Mouse (Mus musculus) erythroblast, adult 5-6 weeks (primary cell): Measurements from ENCODE around the gene Col1a1. TPM values are rescaled to one million over a fixed set of nuclear protein-coding genes. Genes with fewer than 3 reads are reported as not detected.
A peak's percentile ranks its signal among the peaks of the same experiment; 100 is the strongest.

ENCODE experiments used
- ATAC-seq: replicated peaks from 2 replicates; pipeline ENCODE4 v1.8.0; 2016; ENCODE audit warnings: moderate number of reproducible peaks, mild to moderate bottlenecking, moderate TSS enrichment, inconsistent platforms; ENCODE audit not compliant: poor library complexity, low FRiP score, severe bottlenecking
- total RNA-seq, 2 experiments: library from RNA; stranded (forward) in 1 of 2; stranded (reverse) in 1 of 2; fragments of 150-400 nt in 1 of 2; fragments of 200-764, 138-1000 nt in 1 of 2; gene quantifications; 2 replicates each; pipeline versions ENCODE4 v1.2.3 to v1.2.4; 2015 to 2017; ENCODE audit warnings: low replicate concordance in 2 of 2

Col1a1 gene
- total RNA-seq, 2 experiments from 2014 or later: 0.68 TPM; not detected in 1

DNA sequence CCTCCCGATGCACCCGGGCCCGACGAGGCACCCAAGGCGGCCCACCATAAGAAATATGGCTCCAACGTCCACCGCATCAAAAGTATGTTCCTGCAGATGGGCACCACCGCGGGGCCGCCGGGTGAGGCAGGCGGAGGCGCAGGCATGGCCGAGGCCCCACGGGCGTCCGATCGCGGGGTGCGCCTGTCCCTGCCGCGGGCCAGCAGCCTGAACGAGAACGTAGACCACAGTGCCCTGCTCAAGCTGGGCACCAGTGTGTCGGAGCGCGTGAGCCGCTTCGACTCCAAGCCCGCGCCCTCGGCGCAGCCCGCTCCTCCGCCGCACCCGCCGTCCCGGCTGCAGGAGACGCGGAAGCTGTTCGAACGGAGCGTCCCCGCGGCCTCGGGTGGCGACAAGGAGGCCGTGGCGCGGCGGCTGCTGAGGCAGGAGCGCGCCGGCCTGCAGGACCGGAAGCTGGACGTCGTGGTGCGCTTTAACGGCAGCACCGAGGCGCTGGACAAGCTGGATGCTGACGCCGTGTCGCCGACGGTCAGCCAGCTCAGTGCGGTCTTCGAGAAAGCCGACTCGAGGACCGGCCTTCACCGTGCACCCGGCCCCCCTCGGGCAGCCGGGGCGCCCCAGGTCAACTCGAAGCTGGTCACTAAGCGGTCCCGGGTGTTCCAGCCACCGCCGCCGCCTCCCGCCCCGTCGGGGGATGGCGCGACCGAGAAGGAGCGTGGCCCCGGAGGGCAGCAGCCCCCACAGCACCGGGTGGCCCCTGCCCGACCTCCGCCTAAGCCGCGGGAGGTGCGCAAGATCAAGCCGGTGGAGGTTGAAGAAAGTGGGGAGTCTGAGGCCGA lies 55.8 kb downstream of the Col1a1 start:
- ATAC-seq: 0 out of 2 replicates have a peak, but pooled peaks have one; percentile 1

DNA sequence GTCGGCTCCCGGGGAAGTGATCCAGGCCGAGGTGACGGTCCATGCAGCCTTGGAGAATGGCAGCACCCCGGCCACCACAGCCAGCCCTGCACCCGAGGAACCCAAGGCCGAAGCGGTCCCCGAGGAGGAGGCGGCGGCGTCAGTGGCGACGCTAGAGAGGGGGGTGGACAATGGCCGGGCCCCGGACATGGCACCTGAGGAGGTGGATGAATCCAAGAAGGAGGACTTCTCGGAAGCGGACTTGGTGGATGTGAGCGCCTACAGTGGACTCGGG lies 56.4 kb downstream of the Col1a1 start:
- ATAC-seq: no peak

DNA sequence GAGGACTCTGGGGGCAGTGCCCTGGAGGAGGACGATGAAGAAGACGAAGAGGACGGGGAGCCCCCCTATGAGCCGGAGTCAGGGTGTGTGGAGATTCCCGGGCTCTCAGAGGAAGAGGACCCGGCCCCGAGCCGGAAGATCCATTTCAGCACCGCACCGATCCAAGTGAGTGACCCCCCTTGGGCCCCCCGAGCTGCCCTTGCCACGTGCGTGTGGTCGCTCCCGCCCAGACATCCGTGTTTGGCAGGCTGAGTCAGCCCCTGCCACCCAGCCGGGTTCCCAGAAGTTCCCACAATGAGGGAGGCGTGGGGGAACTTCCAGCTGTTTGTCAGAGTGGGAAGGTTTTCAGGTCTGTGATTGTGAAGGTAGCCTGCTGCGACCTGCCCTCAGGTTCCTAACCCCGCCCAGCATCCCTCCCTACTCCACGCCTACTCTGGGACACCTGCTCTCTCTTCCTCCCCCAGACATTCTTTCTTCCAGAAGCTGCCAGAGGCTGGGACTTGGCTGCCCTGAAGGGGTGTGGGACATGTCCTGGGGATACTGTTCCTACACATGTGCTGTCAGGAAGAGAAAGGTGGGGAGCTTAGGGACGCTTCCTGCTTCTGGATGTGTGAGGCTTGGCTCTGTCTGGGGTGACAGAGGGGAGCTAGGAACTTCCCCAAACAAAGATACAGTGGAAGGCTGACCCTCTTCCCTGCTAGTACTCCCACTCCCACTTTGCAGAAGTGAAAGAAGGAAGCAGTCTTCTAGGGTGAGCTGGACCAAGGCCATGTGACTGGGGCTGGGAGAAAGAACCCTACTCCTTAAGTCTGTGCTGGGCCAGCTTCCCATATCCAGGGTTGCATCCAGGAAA lies 57.0 kb downstream of the Col1a1 start:
- peak; percentile 24 for ATAC-seq

DNA sequence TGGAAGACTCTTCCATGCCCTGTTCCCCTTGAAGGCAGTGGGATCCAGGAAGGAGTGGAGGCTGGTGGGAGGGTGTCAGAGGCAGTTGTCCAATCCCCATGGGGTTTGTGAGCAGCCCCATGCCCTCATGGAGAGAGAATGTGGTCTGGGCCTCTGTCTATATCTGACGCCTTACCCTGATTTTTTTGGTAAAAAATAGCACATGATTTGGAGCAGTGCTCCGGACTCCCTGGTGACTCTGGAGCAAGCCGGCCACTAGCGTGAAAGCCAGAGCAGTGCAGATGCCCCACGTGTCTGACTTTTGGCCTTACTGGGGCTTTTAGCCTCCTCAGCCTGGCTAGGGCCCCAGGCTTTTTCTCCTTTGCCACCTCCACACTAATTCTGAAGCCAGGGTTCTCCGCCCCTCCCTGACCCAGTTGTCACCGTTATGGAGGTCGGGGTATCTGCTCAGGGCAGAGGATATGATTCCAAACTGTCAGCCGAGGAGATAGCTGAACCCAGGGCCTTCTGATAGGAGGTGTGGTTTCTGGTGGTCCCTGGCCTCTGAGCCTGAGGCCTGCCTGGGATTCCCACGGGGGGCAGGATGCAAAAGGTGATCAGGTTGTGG lies 58.3 kb downstream of the Col1a1 start:
- ATAC-seq: no peak

DNA sequence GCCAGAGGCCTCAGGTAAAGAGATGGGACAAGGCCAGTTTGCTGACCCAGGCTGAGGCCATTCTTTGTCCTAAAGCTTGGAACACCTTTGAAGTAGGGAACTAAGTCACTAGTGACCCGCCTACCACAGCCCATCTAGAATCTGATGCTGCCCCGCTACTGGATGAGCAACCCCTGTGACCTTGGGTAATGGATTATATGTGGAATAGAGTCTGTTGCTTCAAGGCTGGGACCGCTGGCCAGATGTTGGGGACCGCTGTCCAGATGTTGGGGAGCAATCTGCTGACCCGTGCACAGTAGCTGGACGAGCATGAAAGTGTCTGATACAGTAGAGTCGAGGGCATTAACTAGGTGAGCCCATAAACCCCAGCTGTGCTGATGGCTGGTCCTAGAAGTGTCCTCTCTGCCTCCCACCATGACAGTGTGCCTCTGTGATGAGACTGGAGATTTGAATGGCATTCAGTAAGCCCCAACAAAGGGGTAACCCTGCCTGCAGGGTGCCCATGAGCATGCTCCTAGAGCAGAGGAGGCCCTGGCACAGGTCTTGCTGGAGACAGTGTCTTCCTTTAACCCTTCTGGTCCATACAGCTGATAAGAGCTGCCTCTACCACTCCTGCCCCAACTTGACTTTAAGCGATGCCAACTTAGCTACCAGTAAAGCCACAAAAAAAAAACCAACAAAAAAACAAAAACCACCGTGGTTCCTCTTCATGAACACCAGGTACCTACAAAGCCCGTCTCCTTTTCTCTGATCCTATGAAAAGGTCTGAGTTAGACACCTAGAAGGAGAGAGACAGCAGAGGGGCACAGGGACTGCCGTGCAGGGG lies 59.1 kb downstream of the Col1a1 start:
- ATAC-seq: no peak

DNA sequence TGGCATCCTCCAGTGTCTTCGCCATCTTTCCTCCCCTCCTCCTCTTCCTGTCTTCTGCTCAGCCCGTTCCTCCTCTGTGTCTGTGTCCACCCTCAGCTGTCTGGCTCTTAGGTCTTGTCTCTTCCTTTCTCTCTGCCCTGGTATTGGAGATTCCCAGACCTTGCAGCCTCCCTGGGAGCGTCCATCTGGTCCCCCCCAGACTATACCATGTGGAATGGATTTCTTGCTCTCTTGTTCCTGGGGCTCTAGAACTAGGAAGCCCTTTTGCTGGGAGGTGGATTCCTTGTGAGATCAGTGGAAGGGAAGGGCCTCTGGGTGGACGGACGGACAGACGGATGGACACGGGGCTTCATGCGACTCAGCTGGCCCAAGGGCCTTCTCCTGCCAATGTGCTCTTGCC lies 60.1 kb downstream of the Col1a1 start:
- no peak for ATAC-seq

DNA sequence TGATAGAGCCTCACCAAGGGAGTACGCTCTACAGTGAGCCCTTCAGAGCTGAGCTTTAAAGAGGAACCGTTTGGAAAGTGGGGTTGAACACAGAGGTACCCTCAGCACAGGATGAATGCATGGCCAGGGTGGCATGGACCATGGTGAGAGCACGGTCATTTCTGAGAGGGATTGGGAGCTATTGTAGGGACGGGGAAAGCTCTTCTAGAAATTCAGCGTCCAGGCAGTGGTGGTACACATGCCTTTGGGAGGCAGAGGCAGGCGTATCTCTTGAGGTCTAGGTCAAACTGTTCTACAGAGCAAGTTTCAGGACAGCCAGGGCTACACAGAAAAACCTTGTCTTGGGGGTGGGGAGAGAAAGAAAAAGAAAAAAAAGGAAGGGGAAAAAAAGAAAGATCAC lies 61.0 kb downstream of the Col1a1 start:
- no peak for ATAC-seq

DNA sequence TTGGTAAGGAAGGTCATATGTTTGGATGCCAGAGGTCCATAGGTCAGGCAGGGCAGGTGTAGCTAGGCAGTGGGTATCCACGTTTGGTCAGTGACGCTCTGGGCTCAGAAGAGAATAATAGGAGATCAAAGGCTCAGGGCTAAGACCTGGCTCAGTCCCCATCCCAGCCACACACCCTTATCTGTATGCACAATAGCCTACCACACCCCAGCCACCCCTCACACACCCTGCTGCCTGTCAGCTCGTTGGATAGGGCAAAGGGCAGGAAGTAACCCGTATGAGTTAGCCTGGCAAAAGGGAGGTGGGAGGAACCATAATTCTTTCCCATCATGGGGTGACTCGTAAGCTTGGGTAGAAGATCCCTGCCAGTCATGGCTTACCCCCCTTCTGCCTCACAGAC lies 61.6 kb downstream of the Col1a1 start:
- ATAC-seq: peak; percentile 58

DNA sequence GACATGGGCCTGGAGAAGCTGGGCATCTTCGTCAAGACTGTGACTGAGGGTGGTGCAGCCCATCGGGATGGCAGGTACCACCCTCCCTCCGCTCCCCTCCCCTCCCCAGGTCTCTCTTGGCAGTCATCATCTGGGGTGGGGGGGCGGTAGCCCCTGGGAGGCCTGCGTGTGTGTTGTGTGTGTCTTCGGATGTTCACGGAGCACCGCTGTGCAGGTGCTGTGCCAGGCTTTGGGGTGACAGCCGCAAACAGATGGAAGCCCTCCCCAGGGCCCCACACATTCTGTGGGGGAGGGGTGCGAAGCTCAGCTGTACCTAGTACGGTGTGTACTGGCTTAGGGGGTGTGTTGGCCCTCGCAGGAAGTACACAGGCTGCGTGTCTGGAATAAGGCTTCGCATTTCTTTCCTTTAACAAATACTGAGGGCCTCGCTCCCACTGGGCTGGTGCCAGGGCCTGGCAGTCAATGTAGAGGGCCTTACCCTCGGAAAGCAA lies 62.1 kb downstream of the Col1a1 start:
- ATAC-seq: no peak

DNA sequence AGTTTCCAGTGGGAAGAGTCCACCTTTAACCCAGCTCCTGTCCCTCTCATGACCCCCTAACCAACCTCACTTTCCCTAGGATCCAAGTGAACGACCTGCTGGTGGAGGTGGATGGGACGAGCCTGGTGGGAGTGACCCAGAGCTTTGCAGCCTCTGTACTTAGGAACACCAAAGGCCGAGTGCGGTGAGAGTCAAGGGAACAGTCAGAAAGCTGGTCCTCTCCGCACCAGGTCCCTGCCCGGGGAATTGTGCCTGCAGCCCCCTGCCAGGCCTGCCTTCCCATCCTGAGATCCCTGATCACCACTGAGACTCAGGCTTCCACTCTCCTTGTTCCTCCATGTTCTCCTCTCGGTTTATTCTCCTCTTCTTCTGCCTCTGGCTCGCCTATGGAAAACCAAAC lies 64.1 kb downstream of the Col1a1 start:
- ATAC-seq: no peak

DNA sequence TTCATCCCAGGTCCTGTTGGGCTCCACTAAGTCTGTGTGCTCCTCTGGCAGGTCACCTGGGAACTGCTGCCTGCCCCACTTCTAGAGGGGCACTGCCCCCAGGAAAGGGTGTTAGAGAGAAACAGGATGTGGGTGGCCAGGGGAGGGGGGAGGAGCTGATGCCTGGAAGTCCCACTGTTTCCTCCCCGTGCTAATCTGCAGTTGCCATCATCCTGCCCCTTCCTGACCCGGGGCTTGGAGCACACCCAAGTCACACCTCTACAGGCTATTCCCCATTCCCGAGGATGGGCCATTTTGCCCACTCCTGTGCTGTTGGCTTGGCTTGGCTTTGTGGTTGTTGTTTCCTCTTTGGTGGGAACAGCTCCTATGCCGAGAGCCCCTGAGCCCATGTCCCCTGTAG lies 64.5 kb downstream of the Col1a1 start:
- ATAC-seq: 0 out of 2 replicates have a peak, but pooled peaks have one; percentile 9

DNA sequence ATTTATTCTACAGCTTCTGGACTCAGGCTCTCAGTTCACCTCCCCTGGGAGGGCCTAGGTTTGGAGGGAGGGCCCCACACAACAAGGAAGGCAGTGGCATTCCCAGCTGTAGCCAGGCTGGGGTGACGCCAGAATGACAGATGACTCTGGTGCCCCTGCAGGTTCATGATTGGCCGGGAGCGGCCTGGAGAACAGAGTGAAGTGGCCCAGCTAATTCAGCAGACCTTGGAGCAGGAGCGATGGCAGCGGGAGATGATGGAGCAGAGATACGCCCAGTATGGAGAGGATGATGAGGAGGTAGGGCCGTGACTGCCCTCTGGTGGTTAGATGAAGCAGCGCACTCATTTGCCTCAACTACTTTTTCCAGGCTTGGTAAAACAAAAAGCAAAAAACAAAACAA lies 65.0 kb downstream of the Col1a1 start:
- peak; percentile 65 for ATAC-seq

DNA sequence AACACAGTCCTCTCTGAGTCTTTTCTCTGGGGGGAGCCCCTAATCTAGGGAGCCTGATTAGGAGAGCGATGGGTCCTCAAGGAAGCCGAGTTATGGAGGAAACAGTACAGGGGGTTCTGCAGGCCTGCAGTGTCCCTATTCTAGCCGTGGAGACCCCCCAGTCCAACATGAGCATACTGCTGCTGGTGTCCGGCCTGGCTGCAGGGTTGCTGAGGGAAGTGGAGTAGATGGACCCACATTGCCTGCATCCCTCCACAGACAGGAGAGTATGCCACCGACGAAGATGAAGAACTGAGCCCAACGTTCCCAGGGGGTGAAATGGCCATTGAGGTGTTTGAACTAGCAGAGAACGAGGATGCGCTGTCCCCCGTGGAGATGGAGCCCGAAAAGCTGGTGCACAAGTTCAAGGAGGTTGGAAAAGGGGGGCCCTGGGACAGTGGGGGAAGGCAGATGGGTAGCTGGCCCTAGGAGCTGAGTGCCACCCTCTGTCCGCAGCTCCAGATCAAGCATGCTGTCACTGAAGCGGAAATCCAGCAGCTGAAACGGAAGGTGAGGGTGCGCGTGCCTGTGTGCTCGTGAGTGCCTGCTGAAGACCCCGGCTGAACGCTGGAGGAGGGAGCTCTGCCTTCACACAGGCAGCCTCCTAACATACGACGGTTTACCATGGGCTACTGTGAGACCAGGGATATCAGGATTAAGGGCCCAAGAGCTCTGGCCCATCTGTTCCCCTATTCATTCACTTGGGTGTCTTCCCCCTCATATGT lies 65.7 kb downstream of the Col1a1 start:
- ATAC-seq: no peak

Other genes starting within 250 kb of the Col1a1 start
- gene Gm11541, start 231.7 kb upstream of the Col1a1 start, total RNA-seq (2015; ENCODE audit: low replicate concordance): not detected in 2 replicates
- gene Gm11541, start 231.7 kb upstream of the Col1a1 start, total RNA-seq (2017; ENCODE audit: low replicate concordance): not detected in 2 replicates
- not detected in 2 replicates for gene Cdc34b, start 194.4 kb upstream of the Col1a1 start, total RNA-seq (2015; ENCODE audit: low replicate concordance)
- gene Cdc34b, start 194.4 kb upstream of the Col1a1 start, total RNA-seq (2017; ENCODE audit: low replicate concordance): not detected in 2 replicates
- gene Tmem92, start 153.5 kb upstream of the Col1a1 start, total RNA-seq (2015; ENCODE audit: low replicate concordance): not detected in 2 replicates
- gene Tmem92, start 153.5 kb upstream of the Col1a1 start, total RNA-seq (2017; ENCODE audit: low replicate concordance): not detected in 2 replicates
- gene Hils1, start 31.4 kb downstream of the Col1a1 start, total RNA-seq (2015; ENCODE audit: low replicate concordance): not detected in 2 replicates
- not detected in 2 replicates for gene Hils1, start 31.4 kb downstream of the Col1a1 start, total RNA-seq (2017; ENCODE audit: low replicate concordance)
- not detected in 2 replicates for gene Sgca, start 40.1 kb downstream of the Col1a1 start, total RNA-seq (2015; ENCODE audit: low replicate concordance)
- not detected in 2 replicates for gene Sgca, start 40.1 kb downstream of the Col1a1 start, total RNA-seq (2017; ENCODE audit: low replicate concordance)
- gene Ppp1r9b, start 54.8 kb downstream of the Col1a1 start, total RNA-seq (2015; ENCODE audit: low replicate concordance): 21.9 and 30.7 TPM in 2 replicates
- gene Ppp1r9b, start 54.8 kb downstream of the Col1a1 start, total RNA-seq (2017; ENCODE audit: low replicate concordance): 41.1 and 45.2 TPM in 2 replicates
- gene Samd14, start 73.7 kb downstream of the Col1a1 start, total RNA-seq (2015; ENCODE audit: low replicate concordance): 22.1 and 25.9 TPM in 2 replicates
- gene Samd14, start 73.7 kb downstream of the Col1a1 start, total RNA-seq (2017; ENCODE audit: low replicate concordance): 32.0 and 47.1 TPM in 2 replicates
- 1.3 and 7.9 TPM in 2 replicates for gene Pdk2, start 105.1 kb downstream of the Col1a1 start, total RNA-seq (2015; ENCODE audit: low replicate concordance)
- 0.60 and 5.6 TPM in 2 replicates for gene Pdk2, start 105.1 kb downstream of the Col1a1 start, total RNA-seq (2017; ENCODE audit: low replicate concordance)
- not detected in 2 replicates for gene Itga3, start 140.6 kb downstream of the Col1a1 start, total RNA-seq (2015; ENCODE audit: low replicate concordance)
- not detected in 2 replicates for gene Itga3, start 140.6 kb downstream of the Col1a1 start, total RNA-seq (2017; ENCODE audit: low replicate concordance)
- not detected in 2 replicates for gene Dlx3, start 183.9 kb downstream of the Col1a1 start, total RNA-seq (2015; ENCODE audit: low replicate concordance)
- not detected in 2 replicates for gene Dlx3, start 183.9 kb downstream of the Col1a1 start, total RNA-seq (2017; ENCODE audit: low replicate concordance)
- not detected in 2 replicates for gene Dlx4, start 210.0 kb downstream of the Col1a1 start, total RNA-seq (2015; ENCODE audit: low replicate concordance)
- gene Dlx4, start 210.0 kb downstream of the Col1a1 start, total RNA-seq (2017; ENCODE audit: low replicate concordance): 0.70 TPM in 1 of 2 replicates, not detected in the other